Mouse (Mus musculus) stomach, postnatal 0 days (tissue): ENCODE measurements around the gene As3mt. TPM values are rescaled to one million over a fixed set of nuclear protein-coding genes. Genes with fewer than 3 reads are reported as not detected.
"Not testable (repeated sequence)": the region's sequence is repeated elsewhere in the genome, so short reads cannot be mapped to it uniquely, and the experiment has no call there.

Experiments used
- ATAC-seq: fragments of 200-750 bp; cut with Nextera tagmentation; 2 replicates; pipeline ENCODE4 v1.8.0; 2017; ENCODE audit not compliant: low FRiP score, low TSS enrichment
- DNase-seq: peaks from one replicate; pipeline ENCODE4 v3.0.0-alpha.2; 2016; ENCODE audit warnings: low spot score
- H3K27ac ChIP-seq: fragments of 300-500 bp; sonication (generic); replicated peaks from 2 replicates; pipeline ENCODE4 v1.5.1; 2014; ENCODE audit warnings: mild to moderate bottlenecking, control low read depth
- H3K27me3 ChIP-seq: fragments of 300-500 bp; sonication (generic); 2 replicates; pipeline ENCODE4 v1.6.1; 2014; ENCODE audit warnings: low read length; ENCODE audit not compliant: control insufficient read depth, insufficient read depth
- H3K36me3 ChIP-seq: fragments of 300-500 bp; sonication (generic); 2 replicates; pipeline ENCODE4 v1.6.1; 2014; ENCODE audit warnings: low read length, mixed read lengths; ENCODE audit not compliant: control insufficient read depth, insufficient read depth
- H3K4me1 ChIP-seq: fragments of 300-500 bp; sonication (generic); replicated peaks from 2 replicates; pipeline ENCODE4 v1.6.1; 2014; ENCODE audit warnings: antibody characterized with exemption; ENCODE audit not compliant: control insufficient read depth, insufficient read depth
- H3K4me2 ChIP-seq: fragments of 300-500 bp; sonication (generic); replicated peaks from 2 replicates; pipeline ENCODE4 v1.6.1; 2014; ENCODE audit warnings: low read depth, mild to moderate bottlenecking, control low read depth, moderate library complexity
- H3K4me3 ChIP-seq: fragments of 300-500 bp; sonication (generic); 2 replicates; pipeline ENCODE4 v1.5.1; 2014; ENCODE audit warnings: low read depth, low read length, control low read depth
- H3K9ac ChIP-seq: fragments of 300-500 bp; sonication (generic); 2 replicates; pipeline ENCODE4 v1.6.1; 2014; ENCODE audit warnings: mild to moderate bottlenecking, low read length, control low read depth, mixed read lengths
- H3K9me3 ChIP-seq: fragments of 300-500 bp; sonication (generic); 2 replicates; pipeline ENCODE4 v1.6.1; 2016; ENCODE audit warnings: low read length; ENCODE audit not compliant: control insufficient read depth
- CTCF ChIP-seq: IDR thresholded peaks from 2 replicates; pipeline ENCODE4 v1.5.1; 2016; ENCODE audit warnings: antibody characterized with exemption, low read depth, mild to moderate bottlenecking, moderate library complexity
- EP300 ChIP-seq: optimal IDR thresholded peaks from 2 replicates; pipeline ENCODE3; 2016; ENCODE audit warnings: antibody characterized with exemption
- WGBS: fragments of 180-500 bp; shearing (Covaris S2); extraction: QIAGEN DNeasy Blood & Tissue Kit; methylation state at CpG from one replicate; pipeline ENCODE4 v1.1.7; 2014; 5-methylcytosine and 5-hydroxymethylcytosine counted together
- polyA plus RNA-seq: library from polyadenylated mRNA; unstranded; fragments of >200 nt; fragmentation: Nextera tagmentation; extraction: Ambion mirVana; gene quantifications from 2 replicates; pipeline ENCODE4 v1.2.1, GENCODE M21; 2015

The As3mt gene
- polyA plus RNA-seq, 1 experiment from 2014 or later, result 17.7 TPM

DNA sequence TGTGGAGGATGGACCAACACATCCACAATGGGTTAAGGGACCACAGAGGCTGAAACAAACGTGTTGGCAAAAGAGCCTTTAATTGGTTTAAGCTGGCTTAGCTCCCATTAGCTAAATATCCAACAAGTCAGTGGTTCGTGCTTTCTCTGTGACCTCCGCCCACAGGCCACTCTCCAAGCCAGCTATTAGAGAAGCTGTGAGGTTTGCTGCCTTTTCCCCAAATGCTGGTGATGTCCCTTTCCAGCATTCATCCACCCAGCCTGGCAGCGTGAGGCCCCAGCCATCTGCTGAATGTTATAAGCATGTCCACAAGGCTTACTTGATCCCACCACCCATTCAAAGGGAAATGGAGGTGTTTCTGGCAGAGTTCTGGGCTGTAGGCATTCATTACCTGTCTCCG is 69.1 kb downstream of the As3mt start:
- H3K27me3 ChIP-seq, result no peaks in the 10 kb centered on the region
- DNase-seq (no peak), ATAC-seq (no peak)
- no peaks in the 10 kb centered on the region for H3K36me3 ChIP-seq
- no peak overlapping the region for H3K27ac ChIP-seq
- no peaks in the 10 kb centered on the region for H3K9me3 ChIP-seq
- TF ChIP-seq CTCF (no peak), EP300 (no peak)
- H3K4me3 ChIP-seq, result no peak overlapping the region
- WGBS, result 51% methylated on average over 5 of the region's 5 CpGs
- H3K9ac ChIP-seq, result no peak overlapping the region
- no peak overlapping the region for H3K4me2 ChIP-seq
- H3K4me1 ChIP-seq, result no peaks in the 10 kb centered on the region

DNA sequence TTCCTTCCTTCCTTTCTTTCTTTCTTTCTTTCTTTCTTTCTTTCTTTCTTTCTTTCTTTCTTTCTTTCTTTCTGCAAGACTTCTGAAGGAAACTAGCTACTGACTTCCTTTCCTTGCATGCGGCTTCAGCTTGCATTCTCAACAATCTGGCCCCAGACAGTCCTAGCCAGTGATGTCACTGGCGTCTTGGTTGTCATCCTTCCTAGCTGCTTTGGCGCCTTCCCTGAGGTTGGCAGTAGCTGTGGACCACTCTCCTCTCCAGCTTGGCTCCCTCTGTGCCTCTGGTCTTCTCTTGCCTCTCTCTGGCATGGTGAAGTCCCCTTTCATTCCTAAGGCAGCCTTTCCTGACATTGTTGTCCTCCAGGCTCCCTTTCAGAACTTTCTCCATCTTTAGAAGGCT is 69.6 kb downstream of the As3mt start:
- Histone ChIP-seq H3K9ac (no peak overlapping the region), H3K27ac (no peak overlapping the region), H3K36me3 (no peaks in the 10 kb centered on the region), H3K27me3 (no peaks in the 10 kb centered on the region), H3K9me3 (no peaks in the 10 kb centered on the region), H3K4me1 (no peaks in the 10 kb centered on the region), H3K4me2 (no peak overlapping the region), H3K4me3 (no peak overlapping the region)
- no peak for DNase-seq
- TF ChIP-seq EP300 (no peak), CTCF (no peak)
- no peak for ATAC-seq
- 73% methylated on average over 3 of the region's 3 CpGs for WGBS

DNA sequence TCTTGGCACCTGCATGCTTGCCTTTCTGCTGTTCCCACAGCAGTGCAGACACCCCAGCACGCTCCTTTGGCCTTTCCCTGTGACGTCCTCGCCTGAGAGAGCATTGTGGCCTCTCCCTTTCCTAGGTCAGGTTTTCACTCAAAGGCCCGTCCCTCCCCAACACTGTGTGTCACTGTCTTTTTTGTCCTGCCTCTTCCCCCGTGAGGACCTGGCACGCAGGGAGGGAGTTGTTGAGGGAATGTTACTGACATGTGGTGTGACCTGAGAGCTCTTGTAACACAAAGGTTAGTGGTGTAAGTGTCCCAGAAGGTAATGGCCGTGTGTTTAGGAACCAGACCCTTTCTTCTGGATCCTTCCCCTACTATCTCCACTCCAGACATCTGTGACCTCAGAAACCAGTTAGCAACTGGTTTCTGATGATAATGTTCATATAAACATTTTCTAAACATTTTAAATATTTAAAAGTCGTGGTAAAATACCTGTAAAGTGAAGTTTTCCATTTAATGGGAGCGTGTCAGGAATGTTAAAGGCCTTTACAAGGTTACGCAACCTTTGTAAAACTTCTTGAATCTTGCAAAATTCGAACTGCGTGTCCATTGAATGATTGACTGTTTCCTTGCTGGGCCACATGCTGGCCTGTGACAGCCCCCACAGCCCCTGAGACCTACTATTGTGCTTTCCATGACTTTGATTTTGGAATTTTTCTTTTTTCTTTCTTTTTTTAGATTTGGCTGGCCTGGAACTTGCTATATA is 70.8 kb downstream of the As3mt start:
- Histone ChIP-seq H3K4me1 (no peaks in the 10 kb centered on the region), H3K4me3 (no peak overlapping the region), H3K9me3 (no peaks in the 10 kb centered on the region), H3K4me2 (no peak overlapping the region), H3K27me3 (no peaks in the 10 kb centered on the region), H3K36me3 (no peaks in the 10 kb centered on the region), H3K9ac (no peak overlapping the region), H3K27ac (no peak overlapping the region)
- ATAC-seq (no peak), DNase-seq (no peak)
- 70% methylated on average over 12 of the region's 12 CpGs for WGBS
- TF ChIP-seq EP300, result no peak
- no peak for TF ChIP-seq CTCF

DNA sequence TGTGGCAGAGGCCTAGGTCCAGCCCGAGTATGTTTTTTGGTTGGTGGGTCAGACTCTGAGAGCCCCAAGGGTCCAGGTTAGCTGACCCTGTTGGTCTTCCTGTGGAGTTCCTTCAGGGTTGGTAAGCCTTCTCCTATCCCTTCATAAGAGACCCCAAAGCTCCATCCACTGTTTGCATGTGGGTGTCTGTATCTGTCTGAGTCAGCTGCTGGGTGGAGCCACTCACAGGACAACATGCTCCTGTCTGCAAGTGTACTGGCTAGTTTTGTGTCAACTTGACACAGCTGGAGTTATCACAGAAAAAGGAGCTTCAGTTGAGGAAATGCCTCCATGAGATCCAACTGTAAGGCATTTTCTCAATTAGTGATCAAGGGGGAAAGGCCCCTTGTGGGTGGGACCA is 71.9 kb downstream of the As3mt start:
- not testable (repeated sequence) for H3K36me3 ChIP-seq, H3K27me3 ChIP-seq, H3K9ac ChIP-seq, H3K4me2 ChIP-seq, DNase-seq, H3K4me1 ChIP-seq, ATAC-seq, H3K9me3 ChIP-seq, H3K27ac ChIP-seq, H3K4me3 ChIP-seq
- WGBS, result 93% methylated on average over 1 of the region's 1 CpGs

DNA sequence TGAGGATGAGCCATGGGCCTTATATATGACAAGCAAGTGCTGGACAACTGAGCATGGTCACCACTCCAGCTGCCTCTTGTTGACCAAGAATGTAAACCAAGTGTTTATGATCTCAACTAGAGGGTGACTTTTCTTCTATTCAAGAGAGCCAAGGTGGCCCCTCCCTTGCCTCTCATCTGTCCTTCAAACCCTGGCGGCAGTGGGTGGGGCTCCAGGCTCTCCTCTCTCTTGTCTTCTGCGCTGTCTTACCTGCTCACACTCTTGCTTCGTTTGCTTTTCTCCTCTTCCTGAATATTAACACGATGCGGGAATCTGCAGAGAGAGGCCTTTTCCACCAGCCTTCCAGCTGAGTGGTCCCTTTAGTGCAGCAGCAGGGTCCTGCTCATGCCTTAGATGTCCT is 76.8 kb downstream of the As3mt start:
- Histone ChIP-seq H3K9me3 (no peaks in the 10 kb centered on the region), H3K4me3 (no peak overlapping the region), H3K36me3 (no peaks in the 10 kb centered on the region), H3K4me1 (no peaks in the 10 kb centered on the region), H3K27ac (no peak overlapping the region), H3K4me2 (no peak overlapping the region), H3K9ac (no peak overlapping the region), H3K27me3 (no peaks in the 10 kb centered on the region)
- 54% methylated on average over 5 of the region's 5 CpGs for WGBS
- no peak for TF ChIP-seq EP300
- no peak for TF ChIP-seq CTCF
- DNase-seq, result no peak
- no peak for ATAC-seq

DNA sequence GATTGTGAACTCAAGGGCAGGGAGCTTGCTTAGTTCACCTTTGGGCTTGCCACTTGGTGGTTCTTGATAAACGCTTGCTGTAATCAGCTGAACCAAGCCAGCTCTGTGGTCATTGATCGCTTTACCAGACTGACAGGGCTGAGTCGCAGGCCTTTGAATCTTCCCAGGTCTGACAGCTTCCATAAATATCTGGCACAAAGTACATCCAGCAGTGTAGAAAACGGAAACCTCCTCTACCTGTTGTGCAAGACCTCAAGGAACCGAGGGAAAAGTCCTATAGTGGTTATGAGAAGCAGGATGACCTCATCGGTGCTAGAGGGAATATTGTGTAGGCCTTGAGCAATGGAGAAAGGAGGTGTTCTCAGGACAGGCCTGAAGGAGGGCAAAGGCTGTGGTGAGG is 77.2 kb downstream of the As3mt start:
- no peak overlapping the region for H3K27ac ChIP-seq
- no peaks in the 10 kb centered on the region for H3K36me3 ChIP-seq
- no peak for DNase-seq
- ATAC-seq, result peak; percentile 61
- no peaks in the 10 kb centered on the region for H3K4me1 ChIP-seq
- no peak overlapping the region for H3K4me3 ChIP-seq
- TF ChIP-seq CTCF (no peak), EP300 (no peak)
- no peaks in the 10 kb centered on the region for H3K27me3 ChIP-seq
- WGBS, result 65% methylated on average over 6 of the region's 6 CpGs
- H3K9me3 ChIP-seq, result no peaks in the 10 kb centered on the region
- H3K4me2 ChIP-seq, result no peak overlapping the region
- H3K9ac ChIP-seq, result no peak overlapping the region
